Mouse (Mus musculus): ENCODE results near the gene Foxi1. TPM values are rescaled to one million over a fixed set of nuclear protein-coding genes. Genes with fewer than 3 reads are reported as not detected.

Gene Foxi1
- polyA plus RNA-seq, 1 experiment from 2014 or later: not detected

DNA sequence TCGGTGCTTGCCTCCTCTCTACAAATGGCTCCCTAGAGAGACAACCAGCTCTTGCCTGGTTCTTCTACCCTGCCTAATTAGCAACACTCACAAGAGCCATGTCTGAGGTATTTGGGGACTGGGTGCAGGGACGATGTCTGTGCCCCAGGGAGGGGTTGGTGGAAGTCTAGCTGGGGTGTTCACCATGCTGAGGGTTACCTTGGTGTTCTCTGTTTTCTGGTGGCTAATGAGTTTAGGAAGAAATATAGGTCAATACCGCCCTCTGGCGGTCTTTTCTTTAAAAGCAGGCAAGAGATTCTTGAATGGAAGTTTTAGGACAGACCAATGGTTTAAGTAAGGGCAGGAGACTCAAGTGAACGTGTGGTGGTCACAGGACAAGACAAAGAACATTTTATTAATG is 5.0 kb upstream of the Foxi1 start:
- no peaks in the 10 kb centered on the region for H3K27me3 ChIP-seq (ENCODE audit: control insufficient read depth, insufficient read depth, low read length)
- no peaks in the 10 kb centered on the region for H3K9me3 ChIP-seq (ENCODE audit: control insufficient read depth, low read length)
- ATAC-seq (ENCODE audit: low FRiP score) (no peak), DNase-seq (ENCODE audit: low spot score) (peak; percentile 83)
- H3K4me1 ChIP-seq (replicated peaks; ENCODE audit: control insufficient read depth, insufficient read depth, low read length): no peaks in the 10 kb centered on the region
- H3K4me2 ChIP-seq (replicated peaks; ENCODE audit: low read depth, low read length): no peak overlapping the region
- no peaks in the 10 kb centered on the region for H3K36me3 ChIP-seq (ENCODE audit: control insufficient read depth, insufficient read depth, low read length)
- no peak overlapping the region for H3K4me3 ChIP-seq (ENCODE audit: low read depth, low read length)
- H3K9ac ChIP-seq (ENCODE audit: low read depth, low read length): no peak overlapping the region
- no peak overlapping the region for H3K27ac ChIP-seq (ENCODE audit: low read depth, low read length)
- WGBS: 18% methylated on average over 5 of the region's 5 CpGs

DNA sequence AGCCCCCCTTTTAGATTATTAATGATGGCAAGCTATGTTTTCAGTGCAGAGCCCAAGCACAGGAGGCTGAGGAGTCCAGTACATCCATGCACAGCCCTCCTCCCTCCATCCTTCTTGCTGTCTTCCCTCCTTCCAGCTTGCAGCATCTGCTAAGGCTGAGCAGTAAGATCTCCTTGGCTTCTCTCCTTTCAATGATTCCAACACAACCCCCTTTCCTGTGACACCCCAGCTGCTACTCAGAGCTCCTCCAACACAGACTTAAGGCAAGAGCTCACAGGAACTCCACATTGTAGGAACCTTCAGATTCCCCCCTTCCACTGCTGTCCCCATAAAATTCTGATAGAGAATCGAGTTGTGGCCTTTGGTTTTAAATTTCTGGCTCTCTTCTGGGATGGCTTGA is 5.1 kb downstream of the Foxi1 start:
- no peak overlapping the region for H3K4me3 ChIP-seq (ENCODE audit: low read depth, low read length)
- H3K27me3 ChIP-seq (ENCODE audit: control insufficient read depth, insufficient read depth, low read length): no peaks in the 10 kb centered on the region
- H3K9me3 ChIP-seq (ENCODE audit: control insufficient read depth, low read length): no peaks in the 10 kb centered on the region
- H3K36me3 ChIP-seq (ENCODE audit: control insufficient read depth, insufficient read depth, low read length): no peaks in the 10 kb centered on the region
- no peak overlapping the region for H3K9ac ChIP-seq (ENCODE audit: low read depth, low read length)
- 63% methylated on average over 1 of the region's 1 CpGs for WGBS
- ATAC-seq (ENCODE audit: low FRiP score): no peak
- no peak for DNase-seq (ENCODE audit: low spot score)
- no peak overlapping the region for H3K27ac ChIP-seq (ENCODE audit: low read depth, low read length)
- H3K4me2 ChIP-seq (replicated peaks; ENCODE audit: low read depth, low read length): no peak overlapping the region
- no peaks in the 10 kb centered on the region for H3K4me1 ChIP-seq (replicated peaks; ENCODE audit: control insufficient read depth, insufficient read depth, low read length)

DNA sequence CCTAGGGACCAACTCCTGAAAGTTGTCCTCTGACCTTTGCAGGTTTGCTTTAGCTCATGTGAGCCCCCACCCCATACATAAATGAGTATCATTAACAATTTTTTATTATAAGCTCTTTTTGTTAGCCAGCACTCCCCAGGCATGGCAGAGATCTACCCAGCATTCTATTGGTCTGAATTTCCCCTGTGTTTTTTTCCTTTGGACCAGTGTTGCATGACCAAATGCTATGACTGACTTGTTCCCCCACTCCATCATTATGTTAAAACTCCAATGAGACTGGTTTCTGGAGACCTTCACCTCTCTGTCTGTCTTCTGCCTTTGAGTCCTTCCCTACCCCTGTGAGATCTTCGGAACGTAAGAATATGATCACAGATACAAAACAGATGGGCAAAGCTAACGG is 12.7 kb downstream of the Foxi1 start:
- H3K9me3 ChIP-seq (ENCODE audit: control insufficient read depth, low read length): no peaks in the 10 kb centered on the region
- 83% methylated on average over 3 of the region's 3 CpGs for WGBS
- no peaks in the 10 kb centered on the region for H3K4me1 ChIP-seq (replicated peaks; ENCODE audit: control insufficient read depth, insufficient read depth, low read length)
- no peaks in the 10 kb centered on the region for H3K27me3 ChIP-seq (ENCODE audit: control insufficient read depth, insufficient read depth, low read length)
- no peak for DNase-seq (ENCODE audit: low spot score)
- ATAC-seq (ENCODE audit: low FRiP score): no peak
- no peak overlapping the region for H3K27ac ChIP-seq (ENCODE audit: low read depth, low read length)
- H3K9ac ChIP-seq (ENCODE audit: low read depth, low read length): no peak overlapping the region
- H3K4me2 ChIP-seq (replicated peaks; ENCODE audit: low read depth, low read length): no peak overlapping the region
- H3K36me3 ChIP-seq (ENCODE audit: control insufficient read depth, insufficient read depth, low read length): no peaks in the 10 kb centered on the region
- no peak overlapping the region for H3K4me3 ChIP-seq (ENCODE audit: low read depth, low read length)

DNA sequence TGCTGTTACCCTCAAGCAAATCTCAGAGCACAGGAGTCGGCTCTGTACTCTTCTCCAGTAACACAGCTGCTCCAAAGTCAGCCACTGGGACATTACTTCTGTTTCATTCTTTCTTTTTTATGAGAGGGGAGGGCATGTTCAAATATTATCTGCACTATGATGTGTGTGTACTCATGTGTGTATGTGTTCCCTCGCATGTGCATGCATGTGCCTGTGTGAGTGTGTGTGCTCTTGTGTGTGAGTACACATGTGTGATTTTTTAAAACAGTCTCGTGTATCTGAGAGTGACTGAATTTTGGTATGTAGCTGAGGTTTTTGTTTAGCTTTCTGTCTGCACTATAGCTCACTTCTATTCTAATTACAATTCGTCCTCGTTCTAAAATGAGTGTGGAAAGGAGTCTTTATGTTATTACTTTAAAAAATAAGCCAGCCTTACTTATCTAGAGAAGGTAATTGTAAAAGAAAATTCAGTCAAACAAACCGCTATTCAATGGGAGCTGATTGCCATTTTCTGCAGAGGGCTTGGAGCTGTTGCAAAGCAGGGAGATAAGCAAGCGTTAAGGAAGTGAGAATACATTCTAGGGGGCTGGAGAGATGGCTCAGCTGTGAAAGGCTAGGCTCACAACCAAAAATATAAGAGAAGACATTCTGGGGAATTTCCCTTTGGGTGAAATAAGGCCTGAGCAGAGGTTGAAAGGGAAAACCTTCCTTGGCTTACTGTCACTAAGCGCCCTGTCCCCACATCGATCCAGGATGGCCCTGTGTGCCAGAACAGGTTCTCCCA is 13.5 kb downstream of the Foxi1 start:
- DNase-seq (ENCODE audit: low spot score): no peak
- H3K9me3 ChIP-seq (ENCODE audit: control insufficient read depth, low read length): no peaks in the 10 kb centered on the region
- no peaks in the 10 kb centered on the region for H3K36me3 ChIP-seq (ENCODE audit: control insufficient read depth, insufficient read depth, low read length)
- H3K4me1 ChIP-seq (replicated peaks; ENCODE audit: control insufficient read depth, insufficient read depth, low read length): no peaks in the 10 kb centered on the region
- H3K27ac ChIP-seq (ENCODE audit: low read depth, low read length): no peak overlapping the region
- WGBS: 73% methylated on average over 9 of the region's 9 CpGs
- H3K27me3 ChIP-seq (ENCODE audit: control insufficient read depth, insufficient read depth, low read length): no peaks in the 10 kb centered on the region
- no peak for ATAC-seq (ENCODE audit: low FRiP score)
- H3K9ac ChIP-seq (ENCODE audit: low read depth, low read length): no peak overlapping the region
- H3K4me2 ChIP-seq (replicated peaks; ENCODE audit: low read depth, low read length): no peak overlapping the region
- no peak overlapping the region for H3K4me3 ChIP-seq (ENCODE audit: low read depth, low read length)

DNA sequence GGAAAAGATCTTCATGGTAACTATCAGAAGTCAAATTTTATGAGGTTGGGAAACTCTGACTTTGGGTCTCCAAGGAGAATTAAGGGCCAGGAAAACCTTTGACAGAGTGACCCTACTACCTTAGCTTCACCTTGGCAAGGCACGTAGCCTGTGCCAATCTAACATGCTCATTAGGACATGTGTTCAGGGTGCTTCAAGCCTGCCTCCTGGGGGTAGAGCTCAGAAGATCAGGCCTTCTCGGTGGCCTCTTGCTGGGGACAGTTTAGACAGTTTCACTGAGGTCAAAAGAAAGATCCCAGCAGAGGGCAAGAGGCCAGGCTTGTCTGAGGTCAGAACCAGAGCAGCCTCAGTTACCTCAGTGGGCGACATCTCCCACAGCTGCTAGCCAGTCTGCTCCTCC is 14.2 kb downstream of the Foxi1 start:
- ATAC-seq (ENCODE audit: low FRiP score): no peak
- no peaks in the 10 kb centered on the region for H3K4me1 ChIP-seq (replicated peaks; ENCODE audit: control insufficient read depth, insufficient read depth, low read length)
- no peaks in the 10 kb centered on the region for H3K36me3 ChIP-seq (ENCODE audit: control insufficient read depth, insufficient read depth, low read length)
- no peaks in the 10 kb centered on the region for H3K27me3 ChIP-seq (ENCODE audit: control insufficient read depth, insufficient read depth, low read length)
- 35% methylated on average over 3 of the region's 3 CpGs for WGBS
- no peak overlapping the region for H3K4me2 ChIP-seq (replicated peaks; ENCODE audit: low read depth, low read length)
- H3K4me3 ChIP-seq (ENCODE audit: low read depth, low read length): no peak overlapping the region
- H3K9ac ChIP-seq (ENCODE audit: low read depth, low read length): no peak overlapping the region
- DNase-seq (ENCODE audit: low spot score): no peak
- H3K27ac ChIP-seq (ENCODE audit: low read depth, low read length): no peak overlapping the region
- no peaks in the 10 kb centered on the region for H3K9me3 ChIP-seq (ENCODE audit: control insufficient read depth, low read length)

DNA sequence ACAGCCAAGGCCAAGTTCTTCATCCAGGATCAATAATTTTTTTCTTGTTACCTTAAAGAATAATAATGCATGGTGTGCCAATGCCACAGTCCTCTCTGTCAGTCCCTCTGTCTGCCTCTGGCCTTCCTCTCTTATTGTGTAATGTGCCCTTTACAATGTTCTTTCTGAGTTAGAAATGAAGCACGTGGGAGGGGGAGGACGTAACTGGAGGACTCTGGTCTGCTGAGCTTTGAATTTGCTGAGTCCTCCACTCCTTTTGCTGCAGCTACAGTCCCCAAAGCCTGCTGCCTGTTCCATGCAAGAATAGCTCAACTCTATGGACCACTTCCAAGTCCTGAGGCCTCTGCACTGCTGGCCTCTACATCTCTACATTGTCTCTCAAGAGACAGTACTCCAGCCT is 23.6 kb downstream of the Foxi1 start:
- WGBS: 87% methylated on average over 2 of the region's 2 CpGs
- no peak overlapping the region for H3K4me3 ChIP-seq (ENCODE audit: low read depth, low read length)
- ATAC-seq (ENCODE audit: low FRiP score) (no peak), DNase-seq (ENCODE audit: low spot score) (no peak)
- no peak overlapping the region for H3K27ac ChIP-seq (ENCODE audit: low read depth, low read length)
- H3K36me3 ChIP-seq (ENCODE audit: control insufficient read depth, insufficient read depth, low read length): no peaks in the 10 kb centered on the region
- no peaks in the 10 kb centered on the region for H3K9me3 ChIP-seq (ENCODE audit: control insufficient read depth, low read length)
- no peak overlapping the region for H3K9ac ChIP-seq (ENCODE audit: low read depth, low read length)
- H3K4me1 ChIP-seq (replicated peaks; ENCODE audit: control insufficient read depth, insufficient read depth, low read length): no peaks in the 10 kb centered on the region
- no peaks in the 10 kb centered on the region for H3K27me3 ChIP-seq (ENCODE audit: control insufficient read depth, insufficient read depth, low read length)
- no peak overlapping the region for H3K4me2 ChIP-seq (replicated peaks; ENCODE audit: low read depth, low read length)

DNA sequence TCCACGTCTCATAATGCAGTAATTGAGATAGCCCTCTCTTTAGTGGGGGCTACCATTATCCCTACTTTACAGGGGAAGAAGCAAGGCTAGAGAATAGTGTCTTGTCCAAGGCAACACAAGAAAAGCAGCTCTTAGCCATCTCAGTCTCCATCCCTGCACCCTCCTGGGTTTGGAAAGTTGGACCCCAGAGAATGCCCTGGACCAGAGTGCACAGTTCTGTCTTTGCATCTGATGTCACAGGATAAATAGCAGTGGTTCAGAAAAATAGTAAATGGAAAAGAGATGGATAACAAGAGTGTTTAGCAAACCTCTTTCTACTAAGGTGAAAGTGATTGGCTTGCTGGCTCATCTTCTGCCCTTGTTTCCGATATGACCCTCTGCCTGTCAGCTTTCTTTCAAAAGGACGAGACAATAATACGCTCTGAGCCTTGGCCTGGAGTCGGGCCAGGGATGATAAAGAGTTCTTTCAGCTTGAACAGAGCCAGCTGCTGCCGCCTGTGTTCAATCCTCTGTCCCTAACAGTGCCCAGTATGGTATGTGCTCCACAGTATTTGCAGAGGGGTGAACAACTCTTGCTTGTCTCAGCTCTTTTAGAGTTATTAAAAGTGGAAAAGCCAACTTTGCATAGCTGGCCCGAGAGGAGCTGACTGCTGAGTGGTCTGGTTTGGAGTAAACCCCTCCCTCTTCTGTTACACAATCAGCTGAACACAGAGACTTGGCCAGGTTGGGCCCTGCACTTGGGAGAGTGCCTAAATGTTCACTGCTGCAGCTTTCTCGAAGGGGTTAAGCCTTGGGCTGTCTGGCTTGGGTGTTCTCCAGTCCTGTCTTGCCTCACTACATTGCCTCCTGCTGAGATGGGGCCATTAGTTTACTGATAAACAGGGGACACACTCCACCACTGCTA is 26.4 kb downstream of the Foxi1 start:
- peak; percentile 82 for ATAC-seq (ENCODE audit: low FRiP score)
- DNase-seq (ENCODE audit: low spot score): peak; percentile 25
- Histone ChIP-seq H3K27me3 (ENCODE audit: control insufficient read depth, insufficient read depth, low read length) (no peaks in the 10 kb centered on the region), H3K27ac (ENCODE audit: low read depth, low read length) (peak overlapping the region; percentile 51; the same call in 1 of the 2 replicates), H3K9me3 (ENCODE audit: control insufficient read depth, low read length) (no peaks in the 10 kb centered on the region), H3K36me3 (ENCODE audit: control insufficient read depth, insufficient read depth, low read length) (no peaks in the 10 kb centered on the region), H3K4me1 (replicated peaks; ENCODE audit: control insufficient read depth, insufficient read depth, low read length) (no peaks in the 10 kb centered on the region), H3K4me2 (replicated peaks; ENCODE audit: low read depth, low read length) (no peak overlapping the region), H3K4me3 (ENCODE audit: low read depth, low read length) (no peak overlapping the region), H3K9ac (ENCODE audit: low read depth, low read length) (no peak overlapping the region)
- WGBS: 45% methylated on average over 8 of the region's 8 CpGs

DNA sequence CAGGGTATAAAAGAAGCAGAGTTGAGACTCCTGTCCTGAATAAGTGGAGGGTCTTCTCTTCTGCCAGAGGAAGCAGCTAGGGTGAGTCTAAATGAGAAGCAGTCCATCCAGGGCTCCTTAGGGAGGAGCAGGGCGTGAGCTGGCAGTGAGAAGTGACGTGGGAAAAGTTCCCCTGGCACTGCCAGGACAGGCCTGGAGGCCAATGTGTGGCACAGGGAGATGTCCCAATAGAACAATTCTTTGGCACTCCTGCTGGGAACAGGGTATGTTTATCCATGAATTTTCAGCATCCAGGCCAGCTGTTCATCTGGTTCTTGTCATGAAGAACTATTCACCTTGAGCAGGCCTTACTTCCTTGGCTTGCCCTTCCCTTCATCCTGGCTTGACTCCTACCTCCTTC is 29.1 kb downstream of the Foxi1 start:
- H3K4me3 ChIP-seq (ENCODE audit: low read depth, low read length): no peak overlapping the region
- H3K4me2 ChIP-seq (replicated peaks; ENCODE audit: low read depth, low read length): no peak overlapping the region
- no peak overlapping the region for H3K27ac ChIP-seq (ENCODE audit: low read depth, low read length)
- no peaks in the 10 kb centered on the region for H3K27me3 ChIP-seq (ENCODE audit: control insufficient read depth, insufficient read depth, low read length)
- WGBS: 76% methylated on average over 2 of the region's 2 CpGs
- no peak overlapping the region for H3K9ac ChIP-seq (ENCODE audit: low read depth, low read length)
- ATAC-seq (ENCODE audit: low FRiP score) (no peak), DNase-seq (ENCODE audit: low spot score) (no peak)
- H3K9me3 ChIP-seq (ENCODE audit: control insufficient read depth, low read length): no peaks in the 10 kb centered on the region
- H3K36me3 ChIP-seq (ENCODE audit: control insufficient read depth, insufficient read depth, low read length): no peaks in the 10 kb centered on the region
- H3K4me1 ChIP-seq (replicated peaks; ENCODE audit: control insufficient read depth, insufficient read depth, low read length): no peaks in the 10 kb centered on the region
